Mouse (Mus musculus): Measurements from ENCODE around the gene Slco1a5.
"Not testable (repeated sequence)": the region's sequence is repeated elsewhere in the genome, so short reads cannot be mapped to it uniquely, and the experiment has no call there.

Gene Slco1a5

DNA sequence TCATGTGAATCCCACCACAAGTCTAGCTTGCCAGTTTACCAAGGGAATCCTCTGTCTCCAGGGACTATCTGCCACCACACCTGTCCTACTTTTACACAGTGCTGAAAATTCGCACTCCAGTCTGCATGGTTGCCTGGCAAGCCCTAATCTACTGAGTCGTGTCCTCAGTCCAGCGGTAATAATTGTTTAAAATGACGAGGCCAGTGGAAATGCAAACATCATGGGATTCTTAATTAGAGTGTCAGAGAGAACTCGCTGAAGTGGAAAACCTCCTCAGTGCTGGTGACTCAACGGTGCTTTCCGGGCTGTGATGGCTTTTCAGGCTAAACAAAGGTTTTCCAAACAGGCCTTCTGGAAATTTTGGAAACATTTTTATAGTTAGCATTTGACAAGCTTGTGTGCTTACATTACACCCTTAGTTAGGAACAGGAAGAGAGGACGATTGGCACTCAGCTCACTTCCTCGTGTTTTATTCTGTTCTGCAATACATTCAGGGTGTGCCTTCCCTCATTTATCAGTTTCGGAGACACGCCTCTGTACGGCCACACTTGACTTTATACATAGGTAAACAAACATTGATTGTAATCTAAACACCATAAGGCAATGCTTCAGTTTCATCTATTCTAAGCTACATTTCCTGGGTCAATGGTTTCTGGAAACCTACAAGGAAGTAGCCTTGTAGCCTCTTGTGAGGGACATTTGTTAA is 33.2 kb downstream of the Slco1a5 start:
- no peak for DNase-seq (ENCODE audit: low spot score in 2 of 2)

- DNase-seq (ENCODE audit: low spot score in 2 of 2), result no peak
Observed at GRCm38 (mm10) chr6:142275721-142276442, 46.9 kb downstream of the Slco1a5 start.

- DNase-seq (ENCODE audit: low spot score in 2 of 2), result not testable (repeated sequence)
Observed at GRCm38 (mm10) chr6:142250738-142251307, 72.0 kb downstream of the Slco1a5 start.

GRCm38 (mm10) chr6:142245065-142245464 is 77.7 kb downstream of the Slco1a5 start:
- no peak for DNase-seq (ENCODE audit: low spot score in 2 of 2)

DNA sequence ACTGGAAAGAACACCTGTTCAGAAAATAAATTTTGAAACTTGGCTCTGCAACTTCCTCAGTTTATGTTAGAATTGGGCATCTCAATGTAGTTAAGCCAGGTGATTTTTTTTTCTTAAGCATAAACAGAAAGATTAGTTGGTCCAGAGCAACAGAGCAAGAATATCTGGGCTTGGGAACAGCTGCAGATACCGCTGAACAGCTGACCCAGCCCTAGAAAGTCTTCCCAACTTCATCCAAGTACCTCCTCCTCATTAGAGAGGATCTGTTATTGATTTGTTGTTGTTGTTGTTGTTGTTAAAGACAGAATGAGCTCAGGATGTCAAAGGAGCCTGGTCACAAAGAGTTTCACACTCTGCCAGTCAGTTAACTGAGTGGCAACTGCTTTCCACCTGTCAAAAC is 83.3 kb downstream of the Slco1a5 start:
- no peak for DNase-seq (ENCODE audit: low spot score in 2 of 2)

DNA sequence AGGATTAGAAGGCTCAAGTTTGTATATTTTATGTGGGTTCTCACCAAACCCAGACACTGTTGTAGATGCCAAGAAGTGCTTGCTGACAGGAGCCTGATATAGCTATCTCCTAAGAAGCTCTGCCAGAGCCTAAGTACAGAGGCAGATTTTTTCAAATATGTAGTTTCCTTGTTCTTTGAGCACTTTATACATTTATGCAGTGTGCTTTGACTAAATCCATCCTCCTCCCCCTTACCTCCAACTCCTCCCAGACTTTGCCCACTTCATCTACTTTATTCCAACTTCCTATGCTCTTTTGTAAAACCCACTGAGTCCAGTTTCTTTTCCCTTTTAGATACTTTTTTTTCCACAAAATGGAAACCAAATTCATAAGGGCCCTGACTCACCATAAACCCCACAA is 102.6 kb downstream of the Slco1a5 start:
- no peak for DNase-seq (ENCODE audit: low spot score in 2 of 2)

- DNase-seq (ENCODE audit: low spot score in 2 of 2), result no peak
Observed at GRCm38 (mm10) chr6:142211821-142212220, 111.0 kb downstream of the Slco1a5 start.

- DNase-seq (ENCODE audit: low spot score in 2 of 2), result no peak
Observed at GRCm38 (mm10) chr6:142209749-142210148, 113.0 kb downstream of the Slco1a5 start.

- DNase-seq (ENCODE audit: low spot score in 2 of 2), result no peak
Observed at GRCm38 (mm10) chr6:142208421-142208820, 114.4 kb downstream of the Slco1a5 start, which contains the start of gene Slco1a6. Gene Slco1a6, minus strand, starts transcription at chr6:142208521.

- DNase-seq (ENCODE audit: low spot score in 2 of 2), result no peak
Observed at GRCm38 (mm10) chr6:142200524-142200923, 122.3 kb downstream of the Slco1a5 start.

GRCm38 (mm10) chr6:142194245-142194644 is 128.5 kb downstream of the Slco1a5 start:
- no peak for DNase-seq (ENCODE audit: low spot score in 2 of 2)

- no peak for DNase-seq (ENCODE audit: low spot score in 2 of 2)
Observed at GRCm38 (mm10) chr6:142191962-142192361, 130.8 kb downstream of the Slco1a5 start.

GRCm38 (mm10) chr6:142187426-142187825 is 135.4 kb downstream of the Slco1a5 start:
- no peak for DNase-seq (ENCODE audit: low spot score in 2 of 2)

DNA sequence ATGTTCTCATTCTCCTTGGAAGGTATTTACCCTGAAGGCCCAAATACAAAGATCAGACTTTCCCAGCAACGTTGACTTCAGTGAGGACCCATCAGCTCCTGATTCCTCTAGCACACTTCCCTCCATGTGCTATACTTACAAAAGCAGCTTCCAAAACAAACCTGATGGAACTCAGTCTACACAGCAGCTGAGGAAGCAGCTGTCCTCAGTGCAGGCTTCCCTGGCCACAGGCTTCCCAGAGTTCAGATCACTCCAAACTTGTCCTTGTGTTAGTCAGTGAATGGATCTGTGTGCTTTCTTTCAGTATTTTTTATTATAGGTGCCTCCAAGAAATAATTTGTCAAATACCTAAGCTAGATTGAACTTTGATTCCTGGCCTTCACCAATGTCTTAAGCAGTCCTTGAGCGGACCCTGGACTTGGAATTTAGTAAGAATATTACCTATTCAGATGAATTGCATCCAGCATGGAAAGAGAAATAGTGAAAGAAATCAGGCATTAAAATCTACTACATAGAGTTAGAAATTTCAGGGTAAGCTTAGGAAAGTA is 136.8 kb downstream of the Slco1a5 start:
- no peak for DNase-seq (ENCODE audit: low spot score in 2 of 2)

Measured in cerebellum, postnatal 4 days (tissue).